Mouse (Mus musculus) cerebellum, postnatal 36 days (tissue): ENCODE data around the gene Tpcn1.

Source experiments
- DNase-seq, 2 experiments: peaks; one replicate each; pipeline ENCODE4 v3.0.0; 2021 to 2022; ENCODE audit warnings: mixed read lengths in 2 of 2

The Tpcn1 gene

DNA sequence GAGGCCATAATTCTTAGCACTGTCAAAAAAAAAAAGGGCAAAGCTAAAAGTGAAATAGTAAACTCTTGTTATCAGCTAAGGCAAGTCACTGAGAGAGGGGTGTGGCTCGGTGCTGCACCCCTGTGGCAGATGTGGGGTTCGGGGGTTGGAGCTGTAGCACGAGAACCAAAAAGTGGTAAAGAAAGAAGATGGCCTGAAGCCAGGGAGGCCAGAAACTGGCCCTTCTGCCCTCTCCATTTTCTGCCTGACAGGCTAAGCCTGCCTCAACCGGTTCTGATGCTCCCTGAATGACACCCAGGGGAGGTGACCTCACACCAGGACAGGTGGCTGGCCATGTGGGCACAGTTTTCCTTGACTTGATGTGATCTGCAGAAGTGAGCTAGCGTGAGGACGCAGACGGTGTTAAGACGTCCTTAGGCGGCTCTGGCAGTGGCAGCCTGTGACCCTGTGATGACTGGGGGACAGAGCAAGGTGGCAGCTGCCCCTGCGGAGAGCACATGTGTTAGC, 10.5 kb downstream of the Tpcn1 start:
- no peak for DNase-seq

DNA sequence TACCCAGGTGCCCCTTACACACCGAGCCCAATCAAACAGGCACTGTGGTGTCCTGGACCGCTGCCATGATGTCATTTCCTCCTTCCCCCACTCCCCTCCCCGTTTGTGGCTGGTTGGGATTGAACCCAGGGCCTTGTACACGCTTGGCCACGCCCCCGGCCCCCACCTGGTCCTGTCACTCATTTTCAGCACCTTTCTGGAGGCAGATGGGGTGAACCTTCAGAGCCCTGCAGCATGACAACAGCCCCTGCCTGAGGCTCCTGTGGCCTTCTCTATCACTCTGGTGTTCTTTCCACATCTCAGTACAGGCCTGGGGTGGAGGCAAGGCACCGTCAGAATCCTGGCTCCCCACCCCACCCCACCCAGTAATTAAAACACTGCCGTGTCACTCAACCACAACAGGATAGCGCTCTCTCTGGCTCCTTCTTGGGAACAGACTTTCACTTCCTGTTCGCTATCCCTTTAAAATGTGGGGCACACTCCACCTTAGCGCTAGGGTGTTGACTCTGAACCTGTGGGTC, 11.6 kb downstream of the Tpcn1 start:
- DNase-seq = no peak

DNA sequence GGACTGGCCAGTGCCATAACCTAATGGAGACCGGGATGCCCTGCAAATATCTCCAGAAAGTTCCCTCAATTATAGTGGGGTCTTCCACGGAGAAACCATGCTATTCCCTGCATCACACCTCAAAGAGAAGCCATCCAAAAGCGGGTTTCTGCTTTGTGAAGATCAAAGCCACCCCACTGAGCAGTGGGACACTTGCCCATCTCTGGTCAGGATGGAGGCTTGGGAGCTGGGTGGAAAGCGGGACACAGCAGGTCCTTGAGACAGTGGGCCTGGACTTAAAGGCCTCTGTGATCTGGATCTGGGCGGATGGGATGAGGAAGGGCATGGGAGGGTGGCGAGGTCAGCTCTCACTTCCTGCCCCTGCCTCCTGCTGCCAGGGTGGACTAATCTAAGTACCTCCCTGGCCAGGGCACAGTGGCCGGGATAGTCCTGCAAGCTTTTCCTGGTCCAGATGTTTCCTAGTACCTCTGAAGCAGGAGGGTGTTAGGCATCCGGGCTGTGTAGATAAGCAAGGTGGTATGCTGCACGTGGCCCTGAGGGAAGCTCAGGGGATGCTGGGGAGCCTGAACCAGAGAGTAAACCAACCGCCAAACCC, 13.9 kb downstream of the Tpcn1 start:
- DNase-seq = peak; percentile 53 to 60

DNA sequence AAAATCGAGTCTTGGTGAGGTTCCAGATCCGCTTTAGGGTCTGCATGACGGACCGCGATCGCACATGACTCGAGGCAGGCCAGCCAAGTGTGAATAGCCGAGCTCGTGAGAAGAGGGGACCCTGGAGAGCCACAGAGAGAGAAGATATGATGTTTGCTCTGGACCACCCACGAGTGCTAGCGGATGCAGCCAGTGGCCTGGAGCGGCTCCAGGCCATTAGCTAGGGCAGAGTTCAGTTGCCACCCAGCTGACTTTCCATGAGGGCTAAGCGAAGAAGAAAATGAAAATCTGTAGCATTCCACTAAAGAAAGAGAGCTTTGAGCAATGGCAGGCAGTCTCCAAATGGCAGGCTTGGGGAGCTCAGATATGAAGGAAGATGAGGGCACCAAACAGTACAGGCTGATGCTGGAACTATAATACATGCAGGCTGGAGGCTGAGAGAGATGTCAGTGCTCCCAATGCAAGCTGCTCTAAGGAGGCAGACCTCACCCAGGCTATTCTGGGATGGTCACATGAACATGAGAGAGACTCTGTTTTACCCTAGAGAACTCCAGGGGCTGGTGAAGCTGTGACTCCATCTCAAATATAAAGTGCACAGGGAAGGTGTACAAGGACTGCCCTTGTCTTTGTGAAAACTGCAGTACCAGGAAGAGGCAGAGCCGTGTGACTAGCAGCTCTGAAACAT, 17.3 kb downstream of the Tpcn1 start:
- DNase-seq = no peak

DNA sequence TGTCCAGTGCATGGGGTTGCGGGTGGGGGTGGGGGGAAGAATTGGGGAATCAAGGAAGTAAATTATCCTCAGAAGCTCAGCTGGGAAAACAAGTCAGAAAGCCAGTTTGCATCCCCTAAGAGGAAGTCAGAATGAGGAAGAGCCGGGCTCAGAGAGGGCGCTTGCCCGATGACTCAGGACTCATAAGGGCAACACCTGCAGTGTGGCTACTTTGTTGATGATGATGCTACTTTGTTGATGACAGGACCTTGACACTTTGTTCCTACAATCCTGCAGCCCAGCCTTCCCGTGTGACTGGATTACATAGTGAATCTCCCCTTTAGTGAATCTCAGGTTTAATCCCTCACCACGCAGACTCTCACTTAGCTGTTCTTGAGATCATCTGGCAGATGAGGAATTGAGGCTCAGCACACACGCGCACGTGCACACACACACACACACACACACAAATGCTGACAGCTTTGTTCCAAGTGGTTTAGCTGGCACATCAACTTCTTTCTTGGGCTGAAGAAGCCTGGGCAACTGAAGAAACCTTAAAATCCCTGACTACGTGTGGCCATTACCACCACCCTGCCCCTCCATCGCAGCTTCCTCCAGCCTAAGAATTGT, 18.1 kb downstream of the Tpcn1 start:
- DNase-seq = no peak

DNA sequence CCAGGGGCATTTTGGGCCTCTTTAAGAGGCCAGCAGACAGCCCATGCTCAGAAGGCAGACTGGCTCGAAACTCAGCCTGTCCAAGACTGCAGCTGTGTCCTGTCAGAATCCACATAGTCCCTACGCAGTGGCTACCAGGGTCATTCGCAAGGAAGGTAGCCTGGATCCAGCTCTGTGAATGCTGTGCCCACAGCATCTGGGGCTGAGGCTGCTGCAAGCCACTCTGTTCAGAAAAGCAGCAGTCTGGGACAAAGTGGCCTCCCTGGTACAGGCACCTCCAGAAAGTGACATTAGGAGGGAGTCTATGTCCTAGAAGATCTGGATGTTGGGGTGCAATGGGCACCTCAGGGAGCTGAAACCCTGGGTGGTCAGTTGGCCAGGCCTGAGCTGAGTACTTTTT, 18.7 kb downstream of the Tpcn1 start:
- no peak for DNase-seq

DNA sequence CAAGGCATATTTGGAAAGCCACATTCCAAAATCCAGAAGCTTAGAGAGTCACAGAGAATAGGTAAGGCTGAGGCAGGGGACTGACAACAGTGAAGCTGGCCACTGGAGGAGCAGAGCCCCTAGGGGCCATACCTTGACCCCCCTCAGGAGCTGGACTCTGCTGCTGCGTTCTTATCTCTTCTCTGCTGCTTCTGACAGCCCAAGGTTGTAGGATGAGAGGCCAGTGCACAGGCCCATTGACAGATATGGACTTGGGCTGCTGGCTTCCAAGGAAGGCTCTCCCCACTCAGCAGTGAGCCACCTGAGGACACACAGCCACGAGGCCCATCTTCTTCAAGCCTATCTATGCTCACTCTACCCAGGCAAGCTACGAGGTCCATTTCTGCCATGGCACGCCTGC, 19.5 kb downstream of the Tpcn1 start:
- DNase-seq = no peak

DNA sequence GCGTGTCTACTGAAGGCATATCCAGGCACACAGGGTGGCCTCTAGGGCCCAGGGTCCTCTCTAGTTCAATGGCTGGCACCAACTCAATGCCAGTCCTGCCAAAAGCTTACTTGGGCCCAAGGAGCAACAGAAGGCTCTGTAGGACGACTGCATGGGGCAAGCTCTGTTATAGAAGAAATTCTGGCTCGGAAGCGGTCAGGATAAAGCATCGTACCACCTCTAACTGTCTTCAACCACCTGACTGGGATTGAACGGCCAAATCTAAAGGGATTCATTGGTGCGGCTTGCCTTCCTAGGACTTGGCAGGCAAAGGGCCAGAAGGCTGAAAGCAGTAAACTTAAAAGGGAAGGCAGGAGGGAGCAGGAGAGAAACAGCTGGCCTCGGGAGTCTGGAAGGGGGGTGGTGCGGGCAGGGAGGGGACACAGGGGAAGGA, 20.1 kb downstream of the Tpcn1 start:
- peak; percentile 54 to 61 for DNase-seq

DNA sequence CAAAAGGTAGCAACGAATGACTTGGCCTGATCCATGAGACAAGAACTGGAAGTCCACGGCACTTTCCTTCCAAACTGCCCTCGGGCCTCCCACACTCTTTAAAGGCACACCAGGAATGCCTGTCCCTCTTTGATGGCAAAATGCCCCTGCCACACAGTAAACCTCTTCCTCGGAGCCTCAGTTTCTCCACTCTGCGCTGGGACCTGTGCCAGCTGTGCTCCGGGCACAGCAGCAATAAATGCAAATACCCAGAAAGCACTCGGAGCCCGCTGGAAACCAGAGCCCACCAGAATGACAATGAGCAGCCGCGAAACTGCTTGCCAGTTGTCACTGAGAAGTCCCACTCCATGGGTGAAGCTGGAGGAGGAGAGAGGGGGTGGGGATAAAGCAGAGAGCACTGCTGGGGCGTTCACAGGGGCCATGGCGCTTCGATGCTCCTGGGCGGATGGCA, 20.7 kb downstream of the Tpcn1 start:
- peak in 1 of 2 experiments; percentile 37 for DNase-seq

DNA sequence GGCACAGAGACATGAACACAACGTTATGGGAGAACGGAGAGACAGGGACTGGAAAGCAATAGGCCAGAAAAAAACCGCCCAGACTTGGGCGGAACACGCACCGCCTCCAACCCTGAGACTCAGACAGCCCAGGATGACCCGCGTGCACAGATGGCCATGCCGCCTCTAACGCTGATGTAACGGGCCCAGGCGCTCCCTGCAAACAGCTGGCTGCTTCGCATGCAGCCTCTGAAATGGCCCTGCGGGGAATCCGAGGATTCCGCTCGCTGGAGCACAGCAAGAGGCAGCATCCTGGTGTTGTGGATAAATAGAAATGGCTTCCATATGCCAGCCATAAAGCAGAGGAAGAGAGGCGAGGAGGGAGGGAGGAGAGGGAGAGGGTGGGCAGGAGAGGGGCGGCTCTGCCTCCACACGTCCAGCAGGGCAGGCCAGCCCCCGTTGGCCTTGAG, 21.2 kb downstream of the Tpcn1 start:
- peak in 1 of 2 experiments; percentile 59 for DNase-seq

DNA sequence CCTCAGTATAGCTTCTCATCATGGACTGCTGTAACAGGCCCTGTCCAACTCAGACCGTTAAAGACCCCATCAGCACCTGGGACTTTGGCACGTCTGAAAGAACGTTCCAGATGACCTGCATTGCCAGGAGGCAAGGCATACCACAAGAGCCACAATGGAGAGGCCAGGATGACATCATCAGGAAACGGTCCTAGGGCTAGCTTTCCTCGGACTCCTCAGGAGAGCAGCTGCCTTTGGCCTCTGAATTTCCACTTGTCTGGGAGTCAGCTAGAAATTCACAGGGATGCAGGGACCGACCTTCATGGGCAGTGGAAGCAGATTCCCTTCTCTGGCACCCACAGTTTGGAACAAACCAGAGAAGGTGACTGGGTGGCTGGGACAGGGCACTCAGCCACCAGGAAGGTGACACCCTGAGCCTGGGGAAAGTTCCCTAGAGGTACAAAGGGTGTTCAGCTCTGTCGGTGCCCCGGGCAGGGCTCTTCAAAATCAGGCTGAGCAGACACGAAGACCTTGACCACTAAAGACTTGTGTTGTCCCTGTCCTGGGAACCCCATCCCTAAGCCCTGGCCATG, 21.7 kb downstream of the Tpcn1 start:
- peak in 1 of 2 experiments; percentile 51 for DNase-seq

DNA sequence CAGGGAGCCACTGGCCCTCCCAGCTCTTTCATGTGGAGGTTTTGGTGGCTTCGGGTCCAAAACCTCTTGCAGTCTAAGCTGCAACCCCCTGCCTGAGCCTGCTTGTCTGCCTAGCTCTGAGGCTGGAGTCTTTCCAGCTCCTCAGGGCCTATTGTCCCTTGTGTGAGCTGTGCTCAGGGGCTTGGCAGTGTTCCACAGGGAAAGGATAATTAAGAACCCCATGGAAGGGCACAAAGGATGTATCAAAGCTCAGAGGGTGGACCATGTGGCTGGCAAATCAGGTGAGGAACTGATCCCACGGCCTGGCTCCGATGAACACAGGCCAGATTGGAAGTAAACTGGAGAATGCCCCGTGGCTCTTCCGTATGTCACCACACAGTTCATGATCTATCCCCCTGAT, 22.4 kb downstream of the Tpcn1 start:
- peak; percentile 83 to 90 for DNase-seq

DNA sequence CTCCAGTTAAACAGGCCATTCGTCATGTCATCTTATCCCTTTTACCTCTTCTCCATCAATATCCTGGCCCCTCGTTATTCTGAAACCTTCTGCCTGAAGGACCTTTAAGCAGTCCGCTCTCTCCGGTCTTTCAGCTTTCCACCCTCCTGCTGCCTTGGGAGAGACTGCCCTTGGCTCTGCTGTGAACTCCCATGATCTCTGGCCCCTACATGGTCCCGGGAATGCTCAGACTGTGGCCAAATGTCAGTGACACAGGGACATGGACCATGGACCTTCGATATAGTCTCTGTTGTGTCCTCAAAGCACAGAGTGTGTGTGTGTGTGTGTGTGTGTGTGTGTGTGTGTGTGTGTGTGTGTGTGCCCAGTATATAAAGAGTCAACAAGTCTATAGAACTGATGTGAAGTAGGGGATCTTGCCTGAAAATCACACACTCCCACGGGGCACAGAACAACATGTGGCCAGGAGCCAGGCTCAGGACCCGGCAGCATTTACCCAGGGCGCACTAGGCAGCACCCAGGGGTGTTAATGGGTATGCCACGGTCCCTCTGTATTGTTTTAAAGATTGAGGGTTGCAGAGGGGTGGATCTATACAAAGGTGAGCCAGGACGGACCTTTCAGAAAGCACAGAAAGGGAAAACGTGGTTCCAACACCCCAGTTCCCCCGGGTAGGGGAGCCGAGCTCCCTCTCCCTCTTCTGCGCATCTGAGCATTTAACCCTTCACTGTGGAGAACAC, 23.1 kb downstream of the Tpcn1 start:
- DNase-seq = peak in 1 of 2 experiments; percentile 23

DNA sequence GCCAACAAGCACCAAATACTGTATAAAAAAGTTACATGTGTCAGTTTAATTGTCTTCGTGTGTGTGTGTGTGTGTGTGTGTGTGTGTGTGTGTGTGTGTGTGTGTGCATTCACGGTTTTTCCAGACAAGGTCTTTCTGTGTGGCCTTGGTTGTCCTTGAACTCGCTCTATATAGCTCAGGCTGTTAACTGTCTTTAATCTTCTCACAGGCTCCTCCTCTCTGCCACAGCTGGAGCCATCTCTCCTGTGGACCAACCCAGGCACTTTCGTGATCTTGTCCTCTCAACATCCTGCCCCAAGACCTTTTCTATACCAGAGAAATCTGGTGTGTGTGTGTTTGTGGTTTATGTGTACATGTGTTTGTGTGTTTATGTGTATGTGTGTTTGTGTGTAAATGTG, 24.6 kb downstream of the Tpcn1 start:
- no peak for DNase-seq

DNA sequence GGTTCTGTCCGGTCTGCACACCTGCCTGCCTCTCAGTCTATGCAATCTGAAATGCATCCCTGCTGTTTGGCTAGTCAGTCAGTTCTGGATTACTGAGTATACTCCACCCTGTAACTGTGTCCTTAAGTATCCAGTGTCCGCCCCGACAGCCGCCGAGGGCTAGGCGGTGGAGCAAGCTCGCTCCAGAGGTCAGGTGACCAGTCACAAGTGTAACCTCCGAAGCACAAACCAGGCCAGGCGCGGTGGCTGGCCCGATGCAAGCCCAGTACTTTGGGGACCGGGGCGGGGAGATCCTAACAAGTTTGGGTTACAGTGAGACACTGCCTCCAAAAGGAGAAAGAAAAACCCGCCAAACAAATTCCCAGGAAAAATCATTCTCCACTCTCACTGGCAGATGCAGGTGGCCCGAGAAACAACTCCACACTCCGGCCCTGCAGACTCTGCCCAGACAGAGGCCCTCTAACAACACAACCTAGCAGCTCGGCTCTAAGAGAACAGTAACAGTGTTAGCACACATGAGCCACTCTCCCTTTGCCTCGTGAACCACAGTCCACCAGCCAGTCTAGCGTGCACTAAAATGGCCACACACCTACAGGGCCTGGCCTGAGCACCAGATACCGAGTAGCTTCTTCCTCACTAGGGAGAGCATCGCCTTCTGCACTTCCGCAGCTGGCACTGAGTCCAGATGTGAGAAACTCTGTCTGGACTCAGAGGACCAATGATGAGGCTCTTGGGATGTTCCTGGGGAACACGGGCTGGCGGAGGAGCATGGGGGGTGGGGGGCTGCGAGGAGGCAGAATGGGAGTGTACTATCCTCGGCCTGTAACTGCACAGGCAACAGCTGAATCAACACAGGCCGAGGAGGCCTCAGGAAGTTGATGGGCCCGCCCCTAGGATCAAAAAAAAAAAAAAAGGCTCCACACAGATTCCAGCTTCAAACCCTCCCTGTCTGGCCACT, 25.2 kb downstream of the Tpcn1 start:
- DNase-seq = peak in 1 of 2 experiments; percentile 24

DNA sequence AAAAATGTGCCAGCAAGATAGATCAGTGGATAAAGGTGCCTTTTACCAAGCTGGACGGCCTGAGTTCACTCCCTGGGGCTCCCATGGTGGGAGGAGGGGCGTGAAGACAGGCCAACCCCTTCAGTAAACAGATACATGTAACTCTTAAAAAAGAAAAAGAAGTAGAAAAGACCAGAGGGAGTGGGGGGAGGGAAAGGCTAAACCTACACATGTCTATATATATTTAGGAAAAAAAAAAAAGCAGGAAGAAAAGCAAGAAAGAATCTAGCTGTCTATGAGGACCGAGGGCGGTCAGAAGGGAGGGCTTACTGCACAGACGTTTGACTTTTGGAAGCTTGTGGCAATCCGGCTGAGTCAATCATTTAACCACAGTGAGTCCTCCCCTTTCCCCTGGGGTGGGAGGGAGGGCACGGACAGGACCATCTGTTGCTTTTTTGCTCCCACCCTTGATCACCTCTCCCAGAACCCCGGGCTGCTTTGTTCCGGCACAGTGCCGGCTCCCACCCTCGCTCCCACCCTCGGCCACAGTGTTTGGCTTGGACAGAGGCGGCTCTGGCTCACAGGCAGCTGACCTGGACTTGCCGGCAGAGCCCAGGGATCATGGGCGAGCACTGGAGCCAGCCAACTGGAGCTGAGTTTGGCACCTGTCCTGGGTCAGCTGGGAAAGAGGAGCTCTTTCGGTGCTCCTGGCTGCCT, 27.7 kb downstream of the Tpcn1 start:
- peak; percentile 77 to 80 for DNase-seq

DNA sequence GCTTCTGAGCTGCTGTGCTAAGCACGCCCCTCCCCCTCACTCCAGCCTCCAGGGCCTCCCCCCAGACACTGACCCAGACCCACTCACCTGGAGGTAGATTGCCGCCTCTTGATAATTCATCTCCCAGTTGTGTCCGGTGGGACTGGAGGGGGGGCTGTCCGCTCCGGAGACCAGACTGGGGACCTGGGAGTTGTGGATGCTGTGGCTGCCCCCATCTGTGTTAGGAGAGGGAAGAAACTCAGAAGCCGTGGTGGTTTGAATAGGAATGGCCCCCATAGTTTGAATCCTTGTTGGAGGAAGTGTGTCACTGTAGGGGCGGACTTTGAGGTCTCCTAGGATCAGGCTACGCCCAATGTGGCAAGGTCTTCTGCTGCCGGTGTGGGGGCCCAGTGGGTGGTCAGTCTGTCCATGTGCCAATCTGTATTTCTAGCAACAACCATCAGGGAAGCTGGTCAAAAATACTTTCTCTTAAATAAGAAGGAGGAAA, 28.3 kb downstream of the Tpcn1 start:
- peak in 1 of 2 experiments; percentile 51 for DNase-seq

DNA sequence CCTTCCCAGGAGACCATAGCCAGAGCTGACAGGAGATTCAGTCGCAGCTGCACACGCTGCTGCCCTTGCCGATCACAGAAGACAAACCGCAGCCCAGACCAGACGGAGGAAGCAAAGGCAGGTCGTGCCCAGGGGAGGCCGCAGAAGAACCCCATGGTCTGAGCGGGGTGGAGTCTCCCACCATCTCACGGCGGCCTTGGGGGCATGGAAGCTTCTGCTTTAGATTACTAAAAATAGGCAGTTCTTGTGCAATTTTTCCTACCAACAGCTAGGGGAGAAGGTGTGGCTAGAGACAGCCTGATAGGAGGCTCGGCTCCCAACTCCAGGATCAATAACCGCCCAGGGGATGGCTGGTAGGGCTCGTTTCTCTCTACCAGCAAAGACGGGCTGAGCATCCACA, 29.7 kb downstream of the Tpcn1 start:
- no peak for DNase-seq

DNA sequence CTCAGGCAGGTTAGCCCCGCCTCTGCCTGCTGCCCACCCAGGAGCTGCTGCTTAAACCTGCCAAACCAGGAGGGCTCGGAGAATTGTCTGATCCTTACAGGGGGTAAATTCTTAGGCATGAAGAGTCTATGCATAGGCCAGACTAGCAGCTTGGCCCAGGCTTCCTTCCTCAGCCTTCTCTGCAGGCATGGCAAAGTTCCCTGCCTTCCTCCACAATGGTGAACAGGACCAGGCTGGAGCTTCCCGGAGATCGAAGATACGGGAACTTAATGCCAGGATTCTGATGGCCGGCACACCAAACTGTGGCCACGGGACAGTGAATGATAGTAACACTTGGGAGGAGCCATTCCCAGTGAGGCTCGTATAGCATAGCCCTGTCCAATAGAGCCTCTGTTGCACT, 30.4 kb downstream of the Tpcn1 start:
- peak in 1 of 2 experiments; percentile 37 for DNase-seq

DNA sequence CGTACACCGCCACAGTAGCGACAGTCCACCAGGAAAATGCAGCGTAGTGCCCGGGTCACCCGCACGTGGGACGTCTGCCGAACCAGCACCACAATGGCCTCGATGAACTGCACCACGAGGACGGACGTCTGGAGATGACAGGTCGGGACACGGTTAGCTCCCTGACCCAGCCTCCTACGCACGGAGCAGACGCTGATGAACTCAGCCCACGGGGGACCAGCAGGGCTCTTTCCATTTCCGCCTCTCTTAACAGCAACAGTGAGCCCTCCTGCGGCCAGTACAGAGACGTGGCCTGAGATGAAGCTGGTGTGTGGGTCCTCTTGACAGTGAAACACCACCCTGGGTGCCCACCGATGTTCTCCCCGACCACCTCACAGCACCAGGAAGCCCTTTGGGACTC, 32.6 kb downstream of the Tpcn1 start:
- no peak for DNase-seq
